Mouse (Mus musculus): ENCODE results near the gene Cct3. TPM values are rescaled to one million over a fixed set of nuclear protein-coding genes. Genes with fewer than 3 reads are reported as not detected.
"Not testable (repeated sequence)": the region's sequence is repeated elsewhere in the genome, so short reads cannot be mapped to it uniquely, and the experiment has no call there.

The Cct3 gene
- total RNA-seq, 2 experiments from 2014 or later, result 84.1 to 107 TPM

DNA sequence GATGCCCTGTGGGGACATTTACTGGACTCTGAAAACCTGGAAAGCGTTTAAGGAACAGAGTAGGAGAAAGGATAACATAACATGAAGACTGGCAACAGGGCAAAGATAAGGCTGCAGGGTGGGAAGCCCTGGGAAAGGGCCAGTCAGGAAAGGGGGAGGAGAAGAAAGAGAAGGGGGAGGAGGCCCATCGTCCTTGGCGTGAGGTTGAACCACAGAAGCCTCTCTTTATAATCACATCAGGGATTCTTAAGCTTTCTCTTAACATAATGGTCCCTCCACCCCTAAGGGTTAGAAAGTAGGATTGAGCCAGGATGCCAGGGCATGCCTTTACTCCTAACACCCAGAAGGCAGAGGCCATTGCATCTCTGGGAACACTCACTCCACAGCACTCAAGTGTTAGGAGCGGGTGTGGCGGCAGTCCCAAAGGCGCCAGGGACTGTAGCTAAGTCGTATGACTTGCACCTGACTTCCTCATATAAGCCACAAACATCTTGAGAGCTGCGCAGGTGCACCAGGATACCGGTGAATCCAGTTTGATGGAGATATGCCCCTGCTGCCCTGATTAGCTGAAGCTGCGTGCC, 8.7 kb upstream of the Cct3 start:
- not testable (repeated sequence) for DNase-seq (ENCODE audit: low spot score)

DNA sequence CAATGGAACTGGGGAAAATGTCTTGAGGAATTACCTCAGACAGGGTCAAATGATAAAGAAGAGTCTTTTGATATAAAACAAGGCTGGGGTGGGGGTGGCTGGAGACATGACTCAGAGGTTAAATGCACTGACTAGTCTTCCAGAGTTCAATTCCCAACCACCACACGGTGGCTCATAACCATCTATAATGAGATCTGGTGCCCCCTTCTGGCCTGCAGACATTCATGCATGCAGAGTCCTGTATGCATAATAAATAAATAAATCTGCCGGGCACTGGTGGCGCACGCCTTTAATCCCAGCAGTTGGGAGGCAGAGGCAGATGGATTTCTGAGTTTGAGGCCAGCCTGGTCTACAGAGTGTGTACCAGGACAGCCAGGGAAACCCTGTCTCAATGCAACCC, 4.9 kb upstream of the Cct3 start:
- peak; percentile 18 for DNase-seq (ENCODE audit: low spot score)

DNA sequence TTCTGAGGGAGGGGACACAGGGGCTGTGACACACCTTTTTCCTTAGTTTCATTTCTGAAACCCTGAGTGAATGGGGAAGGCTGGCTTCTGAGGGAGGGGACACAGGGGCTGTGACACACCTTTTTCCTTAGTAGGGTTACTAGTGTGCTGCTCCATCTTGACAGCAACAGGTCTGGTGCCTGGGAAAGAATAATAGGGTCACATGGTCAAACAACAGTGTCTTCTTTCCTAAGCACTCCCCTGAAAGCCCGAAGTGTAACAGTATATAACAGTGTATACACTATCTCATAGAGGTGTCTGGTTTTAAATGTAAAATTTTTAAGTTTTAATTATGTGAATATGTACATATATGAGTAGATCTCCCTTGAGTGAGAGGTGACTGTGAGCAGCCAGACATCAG, 1.6 kb upstream of the Cct3 start:
- not testable (repeated sequence) for DNase-seq (ENCODE audit: low spot score)

DNA sequence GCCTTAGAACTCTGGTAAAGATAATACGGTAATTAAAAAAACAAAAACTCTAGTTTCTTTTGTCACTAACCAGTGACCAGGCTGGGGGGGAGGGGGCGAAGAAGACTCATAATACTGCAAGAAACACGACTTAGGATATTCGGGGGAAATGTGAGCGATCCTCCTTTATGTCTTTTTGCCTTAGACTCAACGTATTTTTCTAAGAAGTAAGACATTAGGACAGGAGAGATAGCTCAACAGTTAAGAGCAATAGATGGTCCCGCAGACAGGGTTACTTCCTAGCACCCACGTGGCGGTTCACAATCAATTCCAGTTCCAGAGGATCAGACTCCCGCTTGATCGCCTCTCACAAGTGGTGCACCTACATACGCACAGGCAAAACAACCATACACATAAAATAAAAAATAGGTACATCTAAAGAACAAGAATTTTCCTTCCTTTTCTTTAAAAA, 781 bp upstream of the Cct3 start:
- DNase-seq (ENCODE audit: low spot score), result no peak

DNA sequence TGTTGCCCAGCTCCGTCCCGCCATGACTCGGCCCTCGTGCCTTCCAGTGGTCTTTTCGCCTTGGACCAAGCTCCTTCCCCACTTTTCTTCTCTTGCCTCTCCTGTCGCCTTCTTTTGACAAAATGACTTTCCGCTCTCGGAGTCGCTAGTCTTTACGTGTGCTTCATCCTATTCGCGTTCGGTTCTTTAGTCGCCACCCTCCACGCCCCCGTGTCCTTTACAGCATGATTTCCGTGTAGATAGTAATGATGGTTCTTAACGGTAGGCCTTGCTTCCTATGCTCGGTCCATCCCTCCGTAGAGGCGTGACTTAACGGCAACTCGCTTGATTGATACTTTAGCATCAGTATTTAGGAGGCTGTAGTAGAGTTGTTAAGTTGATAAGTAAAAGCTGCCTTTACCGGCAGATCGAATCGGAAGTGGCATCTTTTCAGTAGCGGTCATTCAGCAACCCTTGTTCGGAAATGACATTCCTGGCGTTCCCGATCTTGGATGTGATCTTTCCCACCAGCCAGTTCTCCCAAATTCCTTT, 470 bp downstream of the Cct3 start:
- DNase-seq (ENCODE audit: low spot score), result no peak

DNA sequence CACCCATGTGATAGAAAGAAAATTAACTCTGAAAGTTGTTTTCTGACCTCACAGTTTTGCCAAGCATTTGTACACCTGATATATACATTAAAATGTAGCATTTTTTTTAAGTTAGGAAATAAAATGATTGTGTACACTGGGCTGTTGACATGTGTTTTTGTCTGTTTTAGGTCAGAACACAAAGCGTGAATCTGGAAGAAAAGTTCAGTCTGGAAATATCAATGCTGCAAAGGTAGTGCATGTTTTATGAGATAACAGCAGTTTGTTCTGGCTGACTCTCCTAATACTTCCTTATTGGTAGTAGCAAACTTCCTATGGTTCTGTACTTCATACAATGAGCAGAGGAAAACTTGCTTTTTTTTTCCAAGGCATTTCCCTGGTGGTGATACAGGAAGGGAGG, 2.3 kb downstream of the Cct3 start:
- no peak for DNase-seq (ENCODE audit: low spot score)

DNA sequence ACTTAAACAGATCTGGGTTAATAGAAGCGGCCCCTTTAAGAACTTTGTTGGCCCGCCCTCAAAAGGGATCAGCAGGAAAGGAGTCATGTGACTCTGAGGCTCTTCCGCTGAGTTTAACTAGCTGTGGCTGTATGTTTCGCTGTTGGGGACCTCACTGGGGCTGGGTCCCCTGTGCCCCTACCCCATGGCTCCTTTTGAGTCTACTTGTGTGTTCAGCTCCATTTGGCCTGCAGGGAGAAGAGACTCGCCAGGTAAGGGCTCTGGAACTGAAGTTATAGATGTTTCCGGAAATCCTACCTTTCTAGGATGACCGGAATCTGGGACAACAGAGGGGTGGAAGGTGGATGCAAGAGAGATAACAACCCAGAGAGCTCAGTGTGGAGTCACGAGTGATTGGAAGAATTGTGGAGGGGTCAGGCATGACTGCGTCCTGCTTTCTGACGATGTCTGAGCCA, 28.1 kb downstream of the Cct3 start, which contains the start of gene Glmp:
TSS of gene Glmp (plus strand) at position 73 of the 455 bp plus-strand sequence.
- peak; percentile 67 for DNase-seq (ENCODE audit: low spot score)

DNA sequence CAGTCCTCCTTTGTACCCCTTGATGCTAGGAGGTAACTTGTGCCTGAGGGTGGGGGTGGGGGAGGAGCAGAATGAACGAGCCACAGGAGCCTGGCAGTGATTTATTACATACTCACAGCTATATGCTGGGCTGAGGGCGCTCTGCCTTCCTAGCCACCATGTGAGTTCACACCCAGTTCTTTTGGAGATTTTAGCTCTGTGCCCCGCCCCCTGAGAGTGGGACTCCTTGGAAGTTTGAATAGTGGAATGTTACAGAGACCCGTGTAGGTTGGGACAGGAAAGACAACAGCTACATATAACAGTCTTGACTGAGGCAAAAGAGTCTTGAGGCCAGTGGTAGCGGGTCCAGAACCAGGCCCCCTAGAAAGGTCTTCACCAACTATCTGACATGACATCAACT, 32.0 kb downstream of the Cct3 start:
- DNase-seq (ENCODE audit: low spot score), result no peak

DNA sequence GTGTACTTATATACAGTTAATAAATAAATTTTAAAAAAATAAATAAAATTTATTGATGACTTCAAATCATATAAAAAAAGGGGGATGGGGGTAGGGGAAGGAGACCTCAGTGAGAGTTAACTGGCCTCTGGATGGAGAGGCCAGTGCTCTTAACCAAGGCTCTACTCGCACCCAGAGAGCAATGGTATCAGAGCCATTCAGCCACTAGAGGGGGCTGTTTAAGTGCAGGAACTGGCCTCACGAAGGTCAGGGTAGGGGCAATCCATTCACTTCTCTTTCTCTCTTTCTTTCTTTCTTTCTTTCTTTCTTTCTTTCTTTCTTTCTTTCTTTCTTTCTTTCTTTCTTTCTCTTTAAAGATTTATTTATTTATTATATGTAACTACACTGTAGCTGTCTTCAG, 34.4 kb downstream of the Cct3 start:
- peak; percentile 63 for DNase-seq (ENCODE audit: low spot score)

DNA sequence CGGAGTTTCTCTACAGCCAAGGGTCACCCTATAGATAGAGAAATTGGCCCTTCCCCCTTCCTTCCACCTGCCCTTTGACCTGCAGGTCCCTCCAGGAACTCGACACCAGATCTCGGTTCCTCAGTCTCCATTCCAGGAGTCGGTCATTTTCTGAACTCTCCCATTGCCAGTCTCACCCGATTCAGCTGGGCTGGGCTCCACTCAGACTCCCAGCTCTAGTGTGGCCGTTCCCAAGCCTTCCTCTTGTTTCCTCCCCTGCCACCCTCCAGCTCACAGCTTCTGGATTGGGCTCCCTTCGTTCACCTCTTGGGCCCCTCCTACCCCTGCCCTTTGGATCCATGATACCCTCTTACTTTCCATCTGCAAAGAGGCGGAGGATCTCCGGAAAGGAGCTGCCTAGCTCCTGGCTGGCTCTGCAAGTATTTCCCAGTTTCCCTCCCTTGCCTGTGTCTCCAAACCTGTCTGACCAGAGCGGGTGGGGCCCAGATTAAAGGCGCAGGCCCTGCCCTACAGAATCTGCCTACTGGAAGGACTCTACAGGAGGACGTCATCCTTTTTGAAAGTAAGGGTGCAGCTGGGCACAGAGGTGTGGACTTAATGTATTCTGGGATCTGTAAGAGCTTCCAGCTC, 37.2 kb downstream of the Cct3 start:
- no peak for DNase-seq (ENCODE audit: low spot score)

DNA sequence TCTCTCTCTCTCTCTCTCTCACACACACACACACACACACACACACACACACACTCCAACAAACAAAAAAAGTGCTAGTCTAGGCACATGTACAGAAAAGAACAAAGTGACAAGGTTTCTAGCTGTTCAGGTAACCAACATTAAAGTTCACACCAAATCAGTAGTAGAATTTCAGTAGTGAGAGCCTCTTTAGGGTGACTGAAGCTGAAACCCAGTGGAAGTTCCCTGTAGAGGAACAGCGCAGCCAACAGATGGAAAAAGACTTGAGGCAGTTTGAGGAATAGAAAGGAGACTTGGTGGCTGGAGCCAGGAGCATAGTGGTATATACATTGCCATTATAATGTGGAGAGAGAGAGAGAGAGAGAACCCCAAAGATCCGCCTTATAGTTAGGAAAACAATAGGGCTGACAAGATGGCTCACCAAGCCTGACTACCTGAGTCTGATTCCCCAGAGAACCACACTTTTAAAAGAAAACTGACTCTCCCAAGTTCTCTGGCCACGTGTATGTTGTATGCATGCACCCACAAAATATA, 38.1 kb downstream of the Cct3 start:
- no peak for DNase-seq (ENCODE audit: low spot score)

DNA sequence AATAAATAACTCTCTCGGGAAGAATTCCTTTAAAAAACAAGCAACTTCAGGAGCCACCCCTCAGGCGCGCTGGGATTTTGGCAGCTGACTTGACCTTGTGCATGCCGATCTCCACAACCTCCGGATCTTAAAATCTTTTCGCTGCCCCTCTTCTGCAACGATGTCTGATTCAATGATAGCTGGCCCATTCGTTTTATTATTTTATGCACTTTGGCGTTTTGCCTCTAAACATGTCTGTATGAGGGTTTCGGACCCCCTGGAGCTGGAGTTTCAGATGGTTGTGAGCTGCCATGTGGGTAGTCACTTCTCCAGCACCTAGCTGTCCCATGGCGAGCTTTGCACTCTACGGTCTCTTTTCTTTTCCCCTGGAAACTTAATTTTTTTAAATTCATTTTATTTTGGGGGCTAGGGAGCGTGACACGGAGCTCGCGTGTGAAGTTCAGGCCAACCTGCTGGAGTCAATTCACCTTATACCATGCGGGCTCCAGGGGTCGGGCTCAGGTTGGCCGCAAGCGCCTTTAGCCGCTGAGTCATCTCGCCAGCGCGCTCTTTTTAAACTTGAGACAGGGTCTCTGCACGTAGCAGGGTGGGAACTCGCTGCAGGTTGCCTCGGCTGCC, 38.6 kb downstream of the Cct3 start:
- DNase-seq (ENCODE audit: low spot score), result no peak

DNA sequence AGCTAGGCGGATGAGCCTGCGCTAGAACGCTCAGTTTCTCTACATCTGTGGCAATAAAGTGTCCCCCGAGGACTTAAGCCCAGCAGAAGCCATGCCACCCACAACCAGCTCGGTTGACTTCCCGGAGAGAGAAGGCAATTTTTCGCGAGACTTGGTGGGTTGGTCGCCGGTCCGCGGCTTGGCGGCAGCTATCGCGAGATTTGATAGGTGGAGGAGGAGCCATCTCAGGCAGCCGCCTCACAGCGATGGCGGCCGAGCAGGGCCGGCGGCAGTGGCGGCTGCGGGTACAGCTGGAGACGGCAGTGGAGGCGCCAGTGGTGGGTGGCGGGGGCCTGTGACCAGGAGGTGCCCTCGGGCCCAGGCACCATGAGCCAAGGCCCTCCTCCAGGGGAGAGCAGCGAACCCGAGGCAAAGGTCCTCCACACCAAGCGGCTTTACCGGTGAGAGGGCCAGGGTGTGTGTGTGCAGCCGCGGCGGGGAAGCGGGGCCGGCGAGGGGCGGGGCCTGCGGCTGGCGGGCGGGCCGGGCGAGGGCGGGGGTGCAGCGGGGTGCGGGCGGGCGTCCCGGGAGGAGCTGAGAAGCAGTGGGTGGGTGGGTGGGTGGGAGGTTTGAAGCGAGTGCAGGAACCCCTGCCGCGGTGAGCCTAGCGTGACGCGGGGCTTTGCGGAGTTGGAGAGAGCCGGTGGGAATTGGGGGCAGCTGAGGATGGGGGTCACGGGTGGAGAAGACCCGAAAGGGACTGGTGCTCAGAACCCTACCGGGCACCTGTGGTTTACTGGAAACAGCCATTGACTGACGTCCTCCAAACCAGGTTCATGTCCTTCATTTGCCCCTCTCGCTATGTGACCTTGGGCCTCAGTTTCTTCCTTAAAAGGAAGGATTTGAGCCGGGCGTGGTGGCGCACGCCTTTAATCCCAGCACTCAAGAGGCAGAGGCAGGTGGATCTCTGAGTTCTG, 39.4 kb downstream of the Cct3 start, which contains the start of the genes Tmem79 and Smg5:
TSS of gene Tmem79 (minus strand) at position 91 of the 956 bp plus-strand sequence.
TSS of gene Smg5 (plus strand) at position 203 of the 956 bp plus-strand sequence.
- DNase-seq (ENCODE audit: low spot score), result peak; percentile 97

DNA sequence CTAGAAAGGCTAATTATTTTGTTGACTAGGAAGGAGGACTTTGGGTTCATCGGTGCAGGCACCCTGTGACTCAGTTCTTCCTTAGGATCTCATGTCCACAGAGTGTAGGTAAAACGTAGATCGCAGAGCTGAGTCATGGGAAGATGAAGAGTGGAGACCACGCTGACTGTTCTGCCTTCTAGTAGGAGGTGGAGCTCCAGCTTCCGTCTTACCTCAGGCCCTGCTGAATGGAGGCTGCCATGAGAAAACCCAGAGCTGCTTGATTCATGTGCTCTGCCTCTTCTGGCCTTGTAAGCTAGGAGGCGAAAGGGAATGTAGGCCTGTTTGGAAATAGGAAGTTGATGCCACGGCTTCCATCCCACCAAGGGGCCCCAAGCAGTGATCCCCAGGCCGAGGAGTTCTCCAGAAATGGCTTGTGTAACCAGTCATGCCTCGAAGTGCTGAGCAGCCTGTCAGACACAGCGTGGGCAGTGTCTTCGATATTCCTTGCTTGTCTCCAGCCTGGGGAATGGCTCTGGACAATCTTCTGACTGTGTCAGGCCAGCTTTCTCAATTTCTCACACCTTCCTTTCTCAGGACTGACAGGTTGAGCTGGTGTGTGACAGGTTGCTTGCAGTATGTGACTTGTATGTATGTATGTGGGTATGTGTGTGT, 40.6 kb downstream of the Cct3 start:
- DNase-seq (ENCODE audit: low spot score), result no peak

DNA sequence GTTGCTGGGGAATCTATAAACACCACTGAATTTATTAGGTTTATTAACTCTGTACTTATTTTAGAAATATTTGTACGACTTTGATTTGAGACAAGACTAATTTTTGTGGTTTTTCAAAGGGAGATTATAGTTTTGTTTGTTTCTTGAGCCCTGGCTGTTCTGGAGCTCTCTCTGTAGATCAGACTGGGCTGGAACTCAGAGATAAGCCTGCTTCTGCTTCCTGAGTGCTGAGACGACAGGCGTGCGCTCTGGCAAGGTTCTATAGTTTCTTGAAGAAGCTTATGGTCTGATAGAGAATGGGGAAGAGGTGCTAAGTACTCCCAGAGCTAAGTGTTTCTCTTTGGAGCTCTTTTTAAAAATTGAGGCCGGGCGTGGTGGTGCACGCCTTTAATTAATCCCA, 41.4 kb downstream of the Cct3 start:
- DNase-seq (ENCODE audit: low spot score), result no peak

DNA sequence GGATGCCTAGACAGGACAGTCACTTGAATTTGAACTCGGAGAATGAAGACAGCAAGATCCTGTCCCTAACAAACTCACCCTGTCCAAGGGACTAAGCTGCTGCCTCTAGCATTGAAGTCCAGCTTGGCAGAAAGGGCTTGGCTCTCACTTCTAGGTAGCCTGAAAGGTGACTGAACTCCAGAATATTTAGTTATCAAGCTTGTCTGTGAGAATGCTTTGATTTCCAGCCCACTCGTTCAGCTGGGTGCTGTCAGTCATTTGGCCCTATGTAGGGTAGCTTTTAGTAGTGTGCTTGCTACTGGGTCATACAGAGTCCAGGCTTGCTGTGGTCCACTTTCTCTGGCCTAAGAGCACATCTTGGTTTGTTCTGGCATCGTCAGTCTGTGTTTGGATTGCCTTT, 42.1 kb downstream of the Cct3 start:
- DNase-seq (ENCODE audit: low spot score), result peak; percentile 35

DNA sequence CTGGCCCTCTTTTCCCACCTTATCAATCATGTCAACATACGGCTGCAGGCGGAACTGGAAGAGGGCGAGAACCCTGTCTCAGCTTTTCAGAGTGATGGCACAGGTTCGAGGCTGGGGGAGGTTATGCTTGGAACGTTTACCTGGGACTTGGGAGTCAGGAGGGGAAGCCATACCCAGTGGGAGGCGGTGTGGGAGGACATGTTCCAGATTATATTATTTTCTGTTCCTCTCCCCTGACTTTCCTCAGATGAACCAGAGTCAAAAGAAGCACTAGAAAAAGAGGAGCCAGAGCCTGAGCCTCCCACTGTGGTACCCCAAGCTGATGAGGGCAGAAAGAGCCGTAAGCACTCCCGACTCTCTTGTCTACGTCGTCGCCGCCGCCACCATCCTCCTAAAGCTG, 53.8 kb downstream of the Cct3 start:
- no peak for DNase-seq (ENCODE audit: low spot score)

DNA sequence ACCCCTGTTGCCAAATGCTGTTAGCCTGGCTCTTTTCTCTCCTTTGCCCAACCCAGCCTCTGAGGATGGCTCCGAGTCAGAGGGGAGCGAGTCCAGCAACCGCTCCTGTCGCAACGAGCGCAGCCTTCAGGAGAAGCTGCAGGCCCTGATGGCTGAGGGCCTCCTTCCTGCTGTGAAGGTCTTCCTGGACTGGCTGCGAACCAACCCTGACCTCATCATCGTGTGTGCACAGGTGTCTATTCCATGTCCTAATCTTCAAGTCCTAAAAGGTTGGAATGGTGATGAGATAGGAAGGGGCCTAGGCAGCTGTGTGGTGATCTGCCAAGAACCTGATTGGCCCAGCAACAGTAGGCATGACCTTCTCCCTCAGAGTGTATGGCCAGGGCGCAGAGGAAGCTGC, 56.0 kb downstream of the Cct3 start:
- DNase-seq (ENCODE audit: low spot score), result no peak

DNA sequence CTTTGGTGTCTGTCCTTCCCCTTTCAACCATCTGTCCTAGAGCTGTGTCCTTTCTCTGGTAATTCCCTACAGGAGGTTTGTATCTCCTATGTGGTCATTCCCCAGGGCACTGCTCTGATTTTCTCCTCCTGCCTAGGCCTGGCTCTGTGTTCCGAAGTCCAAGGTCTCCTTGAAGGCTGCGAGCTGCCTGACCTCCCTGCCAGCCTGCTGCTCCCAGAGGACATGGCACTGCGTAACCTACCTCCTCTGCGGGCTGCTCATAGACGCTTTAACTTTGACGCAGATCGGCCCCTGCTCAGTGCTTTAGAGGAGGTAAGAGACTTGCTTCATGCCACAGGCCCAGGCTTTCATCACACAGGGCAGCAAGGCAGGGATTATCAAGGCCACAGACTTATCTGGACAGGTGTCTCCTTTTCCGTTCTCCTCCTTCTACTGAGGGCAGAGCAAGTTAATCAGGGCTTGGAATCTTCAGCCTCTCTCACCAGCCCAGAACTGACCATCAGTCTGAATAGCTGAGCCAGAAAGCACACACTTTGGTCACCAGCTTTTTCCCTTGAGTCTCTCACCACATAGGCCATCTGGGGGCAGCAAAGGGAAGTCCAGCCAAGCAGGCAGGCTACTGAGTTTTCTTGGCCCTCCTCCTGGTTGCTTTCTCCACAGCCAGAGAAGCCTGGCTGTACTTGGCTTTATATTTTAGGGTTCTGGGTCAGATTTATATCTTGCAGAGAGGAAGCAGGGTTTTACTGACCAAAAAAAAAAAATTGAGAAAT, 57.7 kb downstream of the Cct3 start:
- peak; percentile 51 for DNase-seq (ENCODE audit: low spot score)

DNA sequence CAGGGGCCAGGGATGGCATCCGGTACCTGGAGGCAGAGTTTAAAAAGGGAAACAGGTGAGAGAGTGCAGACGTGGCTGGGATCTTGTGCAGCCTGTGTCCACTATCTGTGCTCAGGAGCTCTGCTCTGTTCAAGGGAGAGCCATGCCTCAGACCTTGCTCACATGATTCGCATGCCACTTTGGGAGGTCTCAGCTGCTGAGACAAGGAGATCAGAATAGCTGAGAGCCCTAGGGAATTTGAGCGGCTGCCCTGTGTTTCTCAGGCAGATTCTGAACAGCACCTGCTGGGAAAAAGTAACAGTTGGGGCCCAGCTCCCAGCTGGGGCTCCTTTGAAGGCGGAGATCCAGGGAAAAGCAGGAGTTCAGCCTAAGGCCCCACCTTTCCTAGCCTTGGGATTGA, 62.7 kb downstream of the Cct3 start:
- DNase-seq (ENCODE audit: low spot score), result no peak
